Mouse (Mus musculus) retina, postnatal 1 day (tissue): ENCODE data around the gene Gskip.

Experiments used
- DNase-seq: peaks from one replicate; pipeline ENCODE4 v3.0.0-alpha.2; 2012

Gskip gene

GRCm38 (mm10) chr12:105683933-105684901 lies at the start of gene Gskip:
Gene Gskip (plus strand): TSS chr12:105684829.
- peak; percentile 52 for DNase-seq

- DNase-seq, result no peak
These were observed 48.1 kb upstream of the Gskip start for GRCm38 (mm10) chr12:105636551-105636950.

- no peak for DNase-seq
These were observed 47.1 kb upstream of the Gskip start for GRCm38 (mm10) chr12:105637554-105637953.

GRCm38 (mm10) chr12:105642770-105643321 lies 41.8 kb upstream of the Gskip start:
- DNase-seq, result no peak

- DNase-seq, result no peak
These were observed 28.8 kb upstream of the Gskip start for GRCm38 (mm10) chr12:105655850-105656249.

- DNase-seq, result no peak
These were observed 8.4 kb upstream of the Gskip start for GRCm38 (mm10) chr12:105676274-105676673.

GRCm38 (mm10) chr12:105678211-105678610 lies 6.4 kb upstream of the Gskip start:
- no peak for DNase-seq

GRCm38 (mm10) chr12:105678762-105679161 lies 5.9 kb upstream of the Gskip start:
- no peak for DNase-seq

GRCm38 (mm10) chr12:105685001-105685691 lies 517 bp downstream of the Gskip start, which contains the start of gene Atg2b:
Gene Atg2b (minus strand): TSS chr12:105685211.
- peak; percentile 99 for DNase-seq

- DNase-seq, result no peak
These were observed 2.2 kb downstream of the Gskip start for GRCm38 (mm10) chr12:105686791-105687190.

GRCm38 (mm10) chr12:105687416-105687815 lies 2.8 kb downstream of the Gskip start:
- DNase-seq, result no peak

GRCm38 (mm10) chr12:105688546-105688945 lies 3.9 kb downstream of the Gskip start:
- DNase-seq, result no peak

GRCm38 (mm10) chr12:105689435-105689834 lies 4.8 kb downstream of the Gskip start:
- DNase-seq, result no peak

- no peak for DNase-seq
These were observed 9.4 kb downstream of the Gskip start for GRCm38 (mm10) chr12:105694021-105694420.

GRCm38 (mm10) chr12:105695848-105696247 lies 11.2 kb downstream of the Gskip start:
- DNase-seq, result no peak

GRCm38 (mm10) chr12:105697104-105697780 lies 12.6 kb downstream of the Gskip start:
- DNase-seq, result no peak

- DNase-seq, result no peak
These were observed 15.8 kb downstream of the Gskip start for GRCm38 (mm10) chr12:105700433-105700832.

GRCm38 (mm10) chr12:105705799-105706487 lies 21.3 kb downstream of the Gskip start, which contains the start of gene Ak7:
Gene Ak7 (plus strand): TSS chr12:105705976.
- peak; percentile 94 for DNase-seq

- peak; percentile 50 for DNase-seq
These were observed 34.0 kb downstream of the Gskip start for GRCm38 (mm10) chr12:105718616-105719015.

- DNase-seq, result no peak
These were observed 35.6 kb downstream of the Gskip start for GRCm38 (mm10) chr12:105720196-105720595.

GRCm38 (mm10) chr12:105721452-105722132 lies 37.0 kb downstream of the Gskip start:
- DNase-seq, result peak; percentile 71
